Mouse (Mus musculus) myocyte (in vitro differentiated cells): ENCODE measurements at regions not wholly inside any gene's neighbourhood (a gene's known extent, or its start where the extent isn't known, plus 50 kb on each side); places are given as distances from the start of the nearest gene placed in this dataset.

Source experiments
- CEBPB ChIP-seq: IDR thresholded peaks from 2 replicates; pipeline ENCODE4 v1.6.1; 2011; ENCODE audit warnings: mild to moderate bottlenecking, moderate library complexity; ENCODE audit not compliant: poor library complexity, insufficient read depth, severe bottlenecking
- E2F4 ChIP-seq: IDR thresholded peaks from one replicate; pipeline ENCODE4 v1.6.1; 2011; ENCODE audit warnings: mild to moderate bottlenecking, control low read depth, moderate library complexity; ENCODE audit not compliant: insufficient read depth
- MAX ChIP-seq: IDR thresholded peaks from one replicate; pipeline ENCODE4 v1.6.1; 2011; ENCODE audit warnings: low read depth, mild to moderate bottlenecking, control low read depth
- MYOD1 ChIP-seq, 3 experiments: IDR thresholded peaks; one replicate each; pipeline ENCODE4 v1.6.1; 2011; ENCODE audit warnings: control low read depth in 2 of 3, low read depth in 2 of 3, mild to moderate bottlenecking in 2 of 3, moderate library complexity in 1 of 3; ENCODE audit not compliant: insufficient read length in 2 of 3, control insufficient read depth in 1 of 3
- MYOG ChIP-seq, 3 experiments: IDR thresholded peaks; one replicate each; pipeline ENCODE4 v1.6.1; 2011; ENCODE audit warnings: control low read depth in 2 of 3, low read depth in 2 of 3, mild to moderate bottlenecking in 2 of 3; ENCODE audit not compliant: insufficient read length in 2 of 3, control insufficient read depth in 1 of 3, insufficient read depth in 1 of 3
- POLR2A ChIP-seq: IDR thresholded peaks from one replicate; pipeline ENCODE4 v1.6.1; 2011; ENCODE audit warnings: low read depth, mild to moderate bottlenecking, control low read depth, moderate library complexity; ENCODE audit not compliant: insufficient read length
- POLR2AphosphoS2 ChIP-seq: IDR thresholded peaks from one replicate; pipeline ENCODE4 v1.6.1; 2011; ENCODE audit warnings: low read depth, control low read depth; ENCODE audit not compliant: insufficient read length
- TCF12 ChIP-seq: IDR thresholded peaks from one replicate; pipeline ENCODE4 v1.6.1; 2011; ENCODE audit warnings: mild to moderate bottlenecking, control low read depth; ENCODE audit not compliant: poor library complexity, insufficient read depth, severe bottlenecking
- USF1 ChIP-seq: IDR thresholded peaks from one replicate; pipeline ENCODE4 v1.6.1; 2011; ENCODE audit warnings: low read depth, mild to moderate bottlenecking, control low read depth, moderate library complexity

- TF ChIP-seq POLR2A (no peak), POLR2AphosphoS2 (no peak), MYOG (IDR thresholded peaks at IDR 0.05; ENCODE audit: control insufficient read depth in 1 of 3, insufficient read depth in 1 of 3, insufficient read length in 2 of 3, low read depth in 2 of 3) (no peak), MAX (no peak), MYOD1 (IDR thresholded peaks at IDR 0.05; ENCODE audit: control insufficient read depth in 1 of 3, insufficient read length in 2 of 3, low read depth in 2 of 3) (no peak), USF1 (no peak), E2F4 (no peak), CEBPB (no peak), TCF12 (no peak)
Observed at GRCm38 (mm10) chr16:30134642-30135165, 70.5 kb downstream of the Hes1 start.
